Mouse (Mus musculus): ENCODE measurements around the gene Etv6.

The Etv6 gene

GRCm38 (mm10) chr6:134243119-134243518 lies 207.6 kb downstream of the Etv6 start:
- no peak for DNase-seq (ENCODE audit: extremely low read depth, insufficient read length, low spot score)

- no peak for DNase-seq (ENCODE audit: extremely low read depth, insufficient read length, low spot score)
Observed at GRCm38 (mm10) chr6:134243546-134243945, 208.0 kb downstream of the Etv6 start.

- no peak for DNase-seq (ENCODE audit: extremely low read depth, insufficient read length, low spot score)
Observed at GRCm38 (mm10) chr6:134244071-134244470, 208.6 kb downstream of the Etv6 start.

GRCm38 (mm10) chr6:134246109-134246508 lies 210.6 kb downstream of the Etv6 start:
- DNase-seq (ENCODE audit: extremely low read depth, insufficient read length, low spot score), result no peak

GRCm38 (mm10) chr6:134247324-134247723 lies 211.8 kb downstream of the Etv6 start:
- no peak for DNase-seq (ENCODE audit: extremely low read depth, insufficient read length, low spot score)

GRCm38 (mm10) chr6:134248720-134249119 lies 213.2 kb downstream of the Etv6 start:
- no peak for DNase-seq (ENCODE audit: extremely low read depth, insufficient read length, low spot score)

- no peak for DNase-seq (ENCODE audit: extremely low read depth, insufficient read length, low spot score)
Observed at GRCm38 (mm10) chr6:134250764-134251163, 215.3 kb downstream of the Etv6 start.

- DNase-seq (ENCODE audit: extremely low read depth, insufficient read length, low spot score), result no peak
Observed at GRCm38 (mm10) chr6:134251364-134251763, 215.9 kb downstream of the Etv6 start.

- DNase-seq (ENCODE audit: extremely low read depth, insufficient read length, low spot score), result no peak
Observed at GRCm38 (mm10) chr6:134252081-134252755, 216.7 kb downstream of the Etv6 start.

- no peak for DNase-seq (ENCODE audit: extremely low read depth, insufficient read length, low spot score)
Observed at GRCm38 (mm10) chr6:134256369-134256768, 220.9 kb downstream of the Etv6 start.

- no peak for DNase-seq (ENCODE audit: extremely low read depth, insufficient read length, low spot score)
Observed at GRCm38 (mm10) chr6:134259913-134260312, 224.4 kb downstream of the Etv6 start.

GRCm38 (mm10) chr6:134261904-134262303 lies 226.4 kb downstream of the Etv6 start:
- DNase-seq (ENCODE audit: extremely low read depth, insufficient read length, low spot score), result no peak

GRCm38 (mm10) chr6:134262383-134262782 lies 226.9 kb downstream of the Etv6 start:
- DNase-seq (ENCODE audit: extremely low read depth, insufficient read length, low spot score), result no peak

- DNase-seq (ENCODE audit: extremely low read depth, insufficient read length, low spot score), result no peak
Observed at GRCm38 (mm10) chr6:134262911-134263607, 227.6 kb downstream of the Etv6 start.

- DNase-seq (ENCODE audit: extremely low read depth, insufficient read length, low spot score), result no peak
Observed at GRCm38 (mm10) chr6:134273884-134274283, 238.4 kb downstream of the Etv6 start.

- no peak for DNase-seq (ENCODE audit: extremely low read depth, insufficient read length, low spot score)
Observed at GRCm38 (mm10) chr6:134276954-134277353, 241.5 kb downstream of the Etv6 start.

GRCm38 (mm10) chr6:134282095-134282494 lies 246.6 kb downstream of the Etv6 start:
- no peak for DNase-seq (ENCODE audit: extremely low read depth, insufficient read length, low spot score)

GRCm38 (mm10) chr6:134291823-134292222 lies 256.3 kb downstream of the Etv6 start:
- DNase-seq (ENCODE audit: extremely low read depth, insufficient read length, low spot score), result no peak

GRCm38 (mm10) chr6:134292404-134292803 lies 256.9 kb downstream of the Etv6 start:
- DNase-seq (ENCODE audit: extremely low read depth, insufficient read length, low spot score), result no peak

GRCm38 (mm10) chr6:134293615-134294508 lies 258.4 kb downstream of the Etv6 start:
- DNase-seq (ENCODE audit: extremely low read depth, insufficient read length, low spot score), result no peak

- no peak for DNase-seq (ENCODE audit: extremely low read depth, insufficient read length, low spot score)
Observed at GRCm38 (mm10) chr6:134297884-134298619, 262.6 kb downstream of the Etv6 start.
